ENCODE assay signal across 8 mouse cellular contexts in the genomic region with DNA sequence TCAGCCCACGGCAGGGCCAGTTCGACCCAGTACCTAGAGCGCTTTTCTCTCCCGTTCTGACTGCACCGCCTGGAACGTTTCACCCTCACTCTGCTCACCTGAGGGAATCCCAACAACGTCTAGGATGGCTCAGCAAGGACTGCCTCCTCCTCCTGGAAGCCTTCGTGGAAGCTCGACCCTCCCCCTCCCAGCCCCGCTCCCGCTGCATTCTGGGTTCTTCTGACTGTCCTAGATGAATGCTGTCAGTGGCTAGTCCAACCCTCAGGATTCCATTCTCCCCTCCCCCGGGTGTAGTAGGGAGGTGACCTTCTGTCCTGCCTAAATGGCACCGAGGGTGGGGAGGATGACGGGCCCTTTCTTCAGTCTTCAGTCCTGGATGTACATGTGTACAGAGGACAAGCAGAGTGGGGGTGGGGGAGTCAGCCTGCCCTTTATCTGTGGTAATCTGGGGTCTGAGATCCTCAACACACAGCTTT. TPM values are rescaled to one million over a fixed set of nuclear protein-coding genes. Genes with fewer than 3 reads are reported as not detected.
DNase-seq lines count a peak whose midpoint lies in the region; ATAC-seq and TF ChIP-seq lines count a peak whose summit lies in the region.

Gene Csrnp1, minus strand, starts transcription at position 123 of the 476 bp plus-strand sequence.

- WGBS in kidney, embryonic 14.5 days, result 10% methylated on average over 14 of the region's 14 CpGs
- WGBS in forebrain, embryonic 10.5 days, result 5% methylated on average over 14 of the region's 14 CpGs
- WGBS in macrophage (ENCODE audit: missing documents), result 74% methylated on average over 13 of the region's 14 CpGs

- H3K4me2 ChIP-seq in kidney, embryonic 14.5 days (replicated peaks; ENCODE audit: low read depth, low read length), result peak within 1 kb of the TSS; percentile 87

- H3K27ac ChIP-seq in kidney, embryonic 14.5 days (ENCODE audit: low read depth, low read length), result peak within 1 kb of the TSS; percentile 74
- peak within 1 kb of the TSS; percentile 86 for H3K27ac ChIP-seq in forebrain, embryonic 10.5 days
- no peak within 1 kb of the TSS for H3K27ac ChIP-seq in macrophage

- no peaks in the 10 kb centered on the region for H3K36me3 ChIP-seq in kidney, embryonic 14.5 days (ENCODE audit: control insufficient read depth, insufficient read depth, low read length)
- no peaks in the 10 kb centered on the region for H3K36me3 ChIP-seq in forebrain, embryonic 10.5 days (replicated peaks)
- no peaks in the 10 kb centered on the region for H3K36me3 ChIP-seq in macrophage (ENCODE audit: inconsistent target)

- in situ Hi-C loops in Patski (cut with MboI; ENCODE audit: low pct_unique_long_range_greater_than_20kb), result no loop called here

- POLR2A ChIA-PET in Patski (lab: Charles Lee), result no interaction called here

- DNase-seq in kidney, adult 9 months, result no peak
- DNase-seq in Patski (ENCODE audit: low read depth, low spot score), result no peak
- peak; percentile 39 for DNase-seq in forebrain, embryonic 10.5 days (ENCODE audit: extremely low spot score, low spot score)
- DNase-seq in induced T-regulatory cell, adult 2 months (ENCODE audit: low read depth), result peak; percentile 72
- peak; percentile 58 for DNase-seq in thymus, postnatal 14 days
- no peak for DNase-seq in right cerebral cortex, postnatal 4 days

- no peaks in the 10 kb centered on the region for H3K27me3 ChIP-seq in kidney, embryonic 14.5 days (ENCODE audit: control insufficient read depth, insufficient read depth, low read length)
- no peaks in the 10 kb centered on the region for H3K27me3 ChIP-seq in Patski
- H3K27me3 ChIP-seq in forebrain, embryonic 10.5 days (ENCODE audit: poor library complexity, severe bottlenecking), result peaks cover 20% of the 10 kb centered on the region; the same call in 1 of the 2 replicates

- H3K9me3 ChIP-seq in kidney, embryonic 14.5 days (ENCODE audit: control insufficient read depth, low read length), result no peaks in the 10 kb centered on the region
- no peaks in the 10 kb centered on the region for H3K9me3 ChIP-seq in forebrain, embryonic 10.5 days

- peaks cover 38% of the 10 kb centered on the region for H3K4me1 ChIP-seq in kidney, embryonic 14.5 days (ENCODE audit: control insufficient read depth, insufficient read depth, low read length)
- peaks cover 56% of the 10 kb centered on the region for H3K4me1 ChIP-seq in forebrain, embryonic 10.5 days

- H3K79me2 ChIP-seq in macrophage (ENCODE audit: inconsistent target), result peaks cover 36% of the 10 kb centered on the region

- CTCF ChIA-PET in Patski (lab: Charles Lee), result interaction anchor here (1.0 kb wide), 1 partner anchor 15 kb away, joined by 3 read pairs; no protein-coding TSS in a partner anchor

- TF ChIP-seq CTCF in Patski (IDR thresholded peaks at IDR 0.05), result no peak

- no peak for ATAC-seq in kidney, embryonic 14.5 days (ENCODE audit: low FRiP score, low TSS enrichment)
- ATAC-seq in Patski, result no peak

- H3K4me3 ChIP-seq in kidney, embryonic 14.5 days (ENCODE audit: low read length), result peak within 1 kb of the TSS; percentile 68
- H3K4me3 ChIP-seq in forebrain, embryonic 10.5 days, result peak within 1 kb of the TSS; percentile 74
- H3K4me3 ChIP-seq in macrophage (ENCODE audit: inconsistent target), result peak within 1 kb of the TSS; percentile 47

- peak within 1 kb of the TSS; percentile 70 for H3K9ac ChIP-seq in kidney, embryonic 14.5 days (ENCODE audit: low read depth, low read length)

RNA-seq across cellular contexts. Expression of gene Csrnp1, which starts in this region (rescaled TPM):
- polyA plus RNA-seq in kidney, embryonic 14.5 days (2014; fragmentation: Nextera tagmentation; extraction: Ambion mirVana), result 1.9 and 3.9 TPM in 2 replicates
- polyA plus RNA-seq in Patski (2021) (18.8 TPM), macrophage (2018) (5.0 to 8.4 TPM (median 8.0 TPM) in 3 replicates)
- 3.3 and 4.2 TPM in 2 replicates for polyA plus RNA-seq in forebrain, embryonic 10.5 days (2016; fragmentation: Nextera tagmentation; extraction: Ambion mirVana)
- total RNA-seq in macrophage (2018; cell fraction: chromatin; rRNA removed), result 100 to 1,000 TPM in 15 of 26 experiments, 10 to 100 TPM in 10, 1 to 10 TPM in 1; 10.0 to 493 (median 150) TPM
- 100 to 1,000 TPM in 12 of 26 experiments, 10 to 100 TPM in 13, 1 to 10 TPM in 1; 8.5 to 831 (median 91.1) TPM for total RNA-seq in macrophage (2018; cell fraction: cytosol; rRNA removed)
- 100 to 1,000 TPM in 18 of 26 experiments, 10 to 100 TPM in 8; 12.4 to 779 (median 246) TPM for total RNA-seq in macrophage (2018; cell fraction: nucleus; rRNA removed)

Comparison
In these comparisons a context has a peak if more than half of its experiments do, and no peak if none do; other contexts are left out.
1. DNase-seq: peak in forebrain, embryonic 10.5 days (single experiment), induced T-regulatory cell, adult 2 months (single experiment) and thymus, postnatal 14 days (single experiment); none in kidney, adult 9 months (single experiment), Patski (single experiment) and right cerebral cortex, postnatal 4 days (single experiment).
2. Peak in every context shown above with its lines, with median percentiles within 50 percentile points of each other: H3K4me3 ChIP-seq.